Mouse (Mus musculus) layer of hippocampus, postnatal 36 days (tissue): Measurements from ENCODE around the gene Hist1h1b. TPM values are rescaled to one million over a fixed set of nuclear protein-coding genes. Genes with fewer than 3 reads are reported as not detected.
"Not testable (repeated sequence)": the region's sequence is repeated elsewhere in the genome, so short reads cannot be mapped to it uniquely, and the experiment has no call there.

Experiments used
- DNase-seq, 2 experiments: peaks; one replicate each; pipeline ENCODE4 v3.0.0; 2022
- total RNA-seq, 2 experiments: library from RNA; stranded (reverse); gene quantifications; 2 replicates each; pipeline ENCODE4 v1.2.3; 2021

The Hist1h1b gene
- total RNA-seq, 2 experiments from 2014 or later: 6.4 to 8.5 TPM

GRCm38 (mm10) chr13:21782361-21783254, 2.2 kb upstream of the Hist1h1b start:
- peak in 1 of 2 experiments; percentile 58 for DNase-seq

GRCm38 (mm10) chr13:21781639-21782038, 1.2 kb upstream of the Hist1h1b start:
- DNase-seq: no peak

GRCm38 (mm10) chr13:21781021-21781555, 663 bp upstream of the Hist1h1b start:
- no peak for DNase-seq

DNA sequence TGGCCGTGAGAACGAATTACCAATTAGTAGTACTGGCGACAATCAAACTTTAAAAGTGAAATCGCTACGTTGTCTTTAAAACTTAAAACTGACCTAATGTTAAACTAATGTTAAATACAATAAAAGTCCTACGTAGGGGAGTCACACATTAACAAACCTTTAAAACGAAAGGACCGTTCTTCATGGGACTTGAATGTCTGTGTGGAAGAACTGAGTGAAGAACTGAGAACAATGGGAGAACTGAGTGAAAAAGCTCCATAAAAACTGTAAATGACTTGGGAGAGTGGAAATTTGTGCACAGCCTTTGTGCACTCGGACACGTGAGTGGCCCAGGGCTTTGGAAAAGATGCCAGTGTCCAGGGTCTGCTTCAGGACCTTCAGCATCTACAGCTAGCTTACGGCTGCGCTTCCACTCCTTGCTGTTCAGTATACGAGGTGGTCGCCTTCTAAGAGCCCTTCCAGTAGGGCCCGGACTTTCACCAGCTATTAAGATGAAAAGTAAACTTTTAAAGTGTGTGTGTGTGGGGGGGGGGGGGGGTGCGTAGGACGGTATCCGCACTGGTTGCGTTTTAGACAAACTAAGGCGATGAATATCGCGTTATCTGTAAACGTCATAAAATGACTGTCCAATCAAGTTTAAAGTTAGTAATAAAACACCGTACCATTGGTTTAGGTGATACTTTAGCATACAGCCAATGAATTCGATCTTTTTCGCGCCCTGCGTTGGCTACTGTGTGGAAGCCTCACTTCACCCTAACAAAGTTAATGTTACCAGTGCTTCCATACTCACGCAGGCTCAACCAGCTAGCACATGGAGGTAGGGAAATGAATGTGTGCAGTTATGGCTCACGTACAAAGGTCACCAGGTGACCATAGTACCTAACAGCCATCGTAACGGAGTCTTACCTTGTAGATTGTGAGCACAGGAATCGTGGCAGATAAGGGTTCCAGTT, 1.3 kb downstream of the Hist1h1b start:
- DNase-seq: peak; percentile 43 to 48

- no peak for DNase-seq
Measured at GRCm38 (mm10) chr13:21755707-21756106, 24.7 kb downstream of the Hist1h1b start.

GRCm38 (mm10) chr13:21754294-21755001, 26.0 kb downstream of the Hist1h1b start:
- not testable (repeated sequence) for DNase-seq

DNA sequence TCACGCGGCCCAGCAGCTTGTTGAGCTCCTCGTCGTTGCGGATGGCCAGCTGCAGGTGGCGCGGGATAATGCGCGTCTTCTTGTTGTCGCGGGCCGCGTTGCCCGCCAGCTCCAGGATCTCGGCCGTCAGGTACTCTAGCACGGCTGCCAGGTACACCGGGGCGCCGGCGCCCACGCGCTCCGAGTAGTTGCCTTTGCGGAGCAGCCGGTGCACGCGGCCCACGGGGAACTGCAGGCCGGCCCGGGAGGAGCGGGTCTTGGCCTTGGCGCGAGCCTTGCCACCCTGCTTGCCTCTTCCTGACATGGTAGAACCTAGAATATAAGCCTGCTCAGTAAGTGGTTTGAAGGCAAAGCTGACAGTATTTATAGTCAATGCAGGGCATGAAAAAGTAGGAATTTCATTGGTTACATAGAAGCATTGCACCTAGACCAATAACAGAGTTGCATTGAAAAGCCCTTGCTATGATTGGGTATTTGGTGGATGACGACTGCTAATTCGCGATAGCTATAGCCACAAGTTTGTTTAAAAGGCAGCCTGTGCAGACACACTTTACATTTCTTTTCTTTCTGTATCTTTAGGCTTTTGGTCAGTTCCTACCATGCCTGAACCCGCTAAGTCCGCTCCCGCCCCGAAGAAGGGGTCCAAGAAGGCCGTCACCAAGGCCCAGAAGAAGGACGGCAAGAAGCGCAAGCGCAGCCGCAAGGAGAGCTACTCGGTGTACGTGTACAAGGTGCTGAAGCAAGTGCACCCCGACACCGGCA, 26.7 kb downstream of the Hist1h1b start, which contains the start of the genes Hist1h2ak and Hist1h2bn:
Hist1h2ak (minus strand) TSS at position 304 of the 762 bp plus-strand sequence.
Hist1h2bn (plus strand) TSS at position 600 of the 762 bp plus-strand sequence.
- peak; percentile 63 to 67 for DNase-seq

- no peak for DNase-seq
Measured at GRCm38 (mm10) chr13:21753051-21753523, 27.3 kb downstream of the Hist1h1b start.

DNA sequence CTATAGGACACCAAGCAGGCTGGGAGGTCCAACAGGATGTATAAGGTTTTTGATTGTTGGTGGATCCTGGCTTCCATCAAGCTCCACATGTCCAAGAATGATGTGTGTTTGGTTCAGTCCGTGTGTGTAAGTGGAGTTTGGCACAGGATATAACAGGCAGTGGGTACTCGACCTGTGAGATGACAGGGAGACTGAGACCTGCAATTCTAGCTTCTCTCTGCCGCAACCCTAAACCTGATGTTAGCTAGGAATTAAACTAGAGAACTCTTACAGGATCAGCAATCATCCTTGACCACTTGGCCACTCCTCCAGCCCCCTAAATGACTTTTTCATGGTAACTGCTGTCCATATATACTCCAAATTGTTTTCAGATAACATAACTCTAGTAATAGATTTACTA, 28.1 kb downstream of the Hist1h1b start:
- DNase-seq: no peak

DNA sequence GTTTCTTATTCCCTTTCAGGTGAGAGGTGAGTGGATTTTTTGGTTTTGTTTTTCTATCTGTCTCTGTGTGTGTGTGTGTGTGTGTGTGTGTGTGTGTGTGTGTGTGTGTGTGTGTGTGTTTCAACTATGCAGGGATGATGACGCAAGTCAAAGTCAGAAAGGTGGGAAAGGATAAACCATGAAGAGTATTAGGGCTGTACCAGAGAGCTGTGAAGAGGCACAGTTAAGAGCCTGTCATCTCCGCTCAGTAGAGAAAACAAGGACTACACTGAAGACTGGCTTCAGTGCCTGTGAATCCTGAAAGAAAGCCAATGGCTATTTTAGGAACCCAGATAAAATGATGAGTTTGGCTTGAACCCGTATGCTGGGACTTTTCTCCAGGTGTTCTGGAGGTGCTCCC, 28.6 kb downstream of the Hist1h1b start:
- no peak for DNase-seq

DNA sequence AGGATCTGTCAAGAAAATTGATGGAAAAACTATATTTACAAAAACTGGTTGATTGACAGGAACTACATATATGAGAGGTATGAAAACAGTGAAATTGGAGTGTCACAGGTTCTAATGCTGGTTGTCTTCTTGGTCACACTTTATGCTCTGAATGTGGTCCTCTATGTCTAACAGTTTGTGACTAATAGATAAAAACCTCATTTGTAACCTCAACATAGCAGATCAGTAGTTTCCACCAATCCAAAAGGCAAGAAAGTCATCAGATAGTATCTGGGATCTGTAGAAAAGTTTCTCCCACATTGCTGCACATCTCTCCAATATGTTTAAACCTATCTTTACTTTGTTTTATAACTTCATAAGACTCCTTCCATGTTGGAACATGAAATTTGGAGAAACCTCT, 29.0 kb downstream of the Hist1h1b start:
- no peak for DNase-seq

GRCm38 (mm10) chr13:21750159-21751017, 30.0 kb downstream of the Hist1h1b start, which contains the start of gene Hist1h4k:
TSS of gene Hist1h4k (minus strand) at chr13:21750505.
- peak; percentile 90 to 91 for DNase-seq

GRCm38 (mm10) chr13:21749387-21750158, 30.9 kb downstream of the Hist1h1b start:
- no peak for DNase-seq

DNA sequence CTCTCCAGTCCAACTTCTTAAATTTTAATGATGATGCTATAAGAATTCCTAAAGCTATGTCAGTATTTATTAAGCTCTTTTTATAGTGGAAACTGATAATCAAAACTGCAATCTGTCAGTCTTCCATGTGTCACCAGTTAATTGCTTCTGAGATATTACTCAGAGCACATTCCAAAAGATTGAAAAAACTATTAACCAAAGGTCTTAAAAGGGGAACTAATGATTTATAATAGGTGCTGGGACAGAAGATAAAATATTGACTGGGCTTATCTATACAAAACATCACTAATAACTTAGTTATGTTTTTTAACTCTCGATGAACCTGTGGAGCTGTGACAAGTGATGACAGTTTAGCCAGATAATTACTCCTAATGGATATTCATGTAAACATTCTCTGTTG, 35.4 kb downstream of the Hist1h1b start:
- no peak for DNase-seq

GRCm38 (mm10) chr13:21734906-21735767, 45.3 kb downstream of the Hist1h1b start, which contains the start of gene Hist1h4j:
TSS of gene Hist1h4j (plus strand) at chr13:21735064.
- DNase-seq: peak; percentile 69 to 71

DNA sequence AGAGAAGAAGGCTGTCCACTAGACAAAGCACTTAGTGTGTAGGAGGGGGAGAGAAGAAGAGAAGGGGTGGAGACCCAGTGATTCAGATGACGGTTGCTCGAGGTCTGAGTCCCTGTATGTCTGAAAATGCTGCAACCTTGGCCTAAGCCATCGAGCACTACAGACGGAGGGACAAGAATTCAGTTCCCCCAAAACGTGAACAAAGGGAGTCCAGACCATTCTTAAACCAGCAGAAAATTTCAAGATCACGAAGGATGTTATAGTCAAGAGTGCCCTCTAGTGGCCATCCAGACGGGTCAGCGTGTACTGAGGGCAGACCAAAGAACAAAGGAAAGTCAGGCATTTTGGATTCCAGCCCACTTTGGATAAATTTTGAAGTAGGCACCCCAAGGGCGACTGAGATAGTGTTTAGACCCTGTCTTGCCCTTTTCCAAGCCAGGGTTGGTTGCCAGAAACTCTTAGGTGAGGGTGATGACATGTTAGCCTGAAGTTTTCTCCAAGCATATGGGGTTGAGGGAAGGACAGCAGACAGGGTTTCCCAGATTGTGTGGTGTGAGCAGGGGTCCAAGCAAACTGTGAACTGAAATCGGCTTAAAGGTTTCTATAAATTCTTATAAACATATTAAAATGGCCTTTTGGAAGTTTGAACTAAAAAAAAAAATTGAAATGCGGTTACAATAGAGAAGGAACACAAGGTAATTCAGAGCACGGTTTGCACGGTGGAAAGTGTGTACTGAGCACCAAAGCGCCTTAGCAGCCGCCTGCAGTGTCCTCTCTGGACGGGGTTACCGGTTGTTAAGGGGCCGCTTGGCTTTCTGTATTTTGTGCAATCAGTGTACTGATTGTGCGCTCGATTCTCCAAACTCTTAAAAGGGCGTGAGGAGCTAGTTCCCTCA, 46.2 kb downstream of the Hist1h1b start:
- peak; percentile 55 to 67 for DNase-seq

- DNase-seq: no peak
Measured at GRCm38 (mm10) chr13:21733466-21733865, 47.0 kb downstream of the Hist1h1b start.
